Mouse (Mus musculus) midbrain, embryonic 14.5 days (tissue): ENCODE data around the gene Ptprk. TPM values are rescaled to one million over a fixed set of nuclear protein-coding genes. Genes with fewer than 3 reads are reported as not detected.

Experiments
- ATAC-seq: fragments of 200-750 bp; cut with Nextera tagmentation; 2 replicates; pipeline ENCODE4 v1.8.0; 2017; ENCODE audit warnings: moderate number of reproducible peaks, moderate library complexity; ENCODE audit not compliant: low FRiP score, low TSS enrichment
- DNase-seq: peaks from one replicate; pipeline ENCODE4 v3.0.0-alpha.2; 2015
- H3K27ac ChIP-seq: fragments of 300-500 bp; sonication (generic); replicated peaks from 2 replicates; pipeline ENCODE4 v1.5.1; 2014; ENCODE audit warnings: mild to moderate bottlenecking, low read depth, low read length, moderate library complexity
- H3K27me3 ChIP-seq: fragments of 300-500 bp; sonication (generic); 2 replicates; pipeline ENCODE4 v1.6.1; 2014; ENCODE audit warnings: low read length, control low read depth, mixed read lengths; ENCODE audit not compliant: control insufficient read depth, insufficient read depth
- H3K36me3 ChIP-seq: fragments of 300-500 bp; sonication (generic); 2 replicates; pipeline ENCODE4 v1.6.1; 2014; ENCODE audit warnings: low read length, control low read depth; ENCODE audit not compliant: control insufficient read depth, insufficient read depth
- H3K4me1 ChIP-seq: fragments of 300-500 bp; sonication (generic); 2 replicates; pipeline ENCODE4 v1.6.1; 2014; ENCODE audit warnings: mild to moderate bottlenecking, antibody characterized with exemption, low read length, control low read depth; ENCODE audit not compliant: control insufficient read depth, insufficient read depth
- H3K4me2 ChIP-seq: fragments of 300-500 bp; sonication (generic); 2 replicates; pipeline ENCODE4 v1.6.1; 2014; ENCODE audit warnings: mild to moderate bottlenecking, low read length, moderate library complexity
- H3K4me3 ChIP-seq: fragments of 300-500 bp; sonication (generic); replicated peaks from 2 replicates; pipeline ENCODE4 v1.5.1; 2014; ENCODE audit warnings: low read depth, low read length
- H3K9ac ChIP-seq: fragments of 300-500 bp; sonication (generic); replicated peaks from 2 replicates; pipeline ENCODE4 v1.6.1; 2014; ENCODE audit warnings: mild to moderate bottlenecking, low read length, moderate library complexity
- H3K9me3 ChIP-seq: fragments of 300-500 bp; sonication (generic); 2 replicates; pipeline ENCODE4 v1.6.1; 2016; ENCODE audit warnings: low read length, control low read depth, mixed read lengths; ENCODE audit not compliant: control insufficient read depth
- WGBS: fragments of 180-500 bp; shearing (Covaris S2); extraction: QIAGEN DNeasy Blood & Tissue Kit; methylation state at CpG from one replicate; pipeline ENCODE4 v1.1.7; 2014; 5-methylcytosine and 5-hydroxymethylcytosine counted together
- polyA plus RNA-seq: library from polyadenylated mRNA; unstranded; fragments of >200 nt; fragmentation: Nextera tagmentation; extraction: Ambion mirVana; gene quantifications from 2 replicates; pipeline ENCODE4 v1.2.1, GENCODE M21; 2014

The Ptprk gene
- polyA plus RNA-seq, 1 experiment from 2014 or later = 26.4 TPM

- no peak for ATAC-seq
- 39% methylated on average over 6 of the region's 6 CpGs for WGBS
- peak; percentile 16 for DNase-seq
- H3K4me3 ChIP-seq = no peak overlapping the region
- H3K9me3 ChIP-seq = no peaks in the 10 kb centered on the region
- no peaks in the 10 kb centered on the region for H3K36me3 ChIP-seq
- H3K9ac ChIP-seq = no peak overlapping the region
- H3K4me1 ChIP-seq = no peaks in the 10 kb centered on the region
- no peak overlapping the region for H3K27ac ChIP-seq
- no peak overlapping the region for H3K4me2 ChIP-seq
- H3K27me3 ChIP-seq = no peaks in the 10 kb centered on the region
These were observed 231.9 kb downstream of the Ptprk start for GRCm38 (mm10) chr10:28306451-28307086.

GRCm38 (mm10) chr10:28311369-28311768 is 236.7 kb downstream of the Ptprk start:
- H3K9me3 ChIP-seq = no peaks in the 10 kb centered on the region
- H3K4me2 ChIP-seq = no peak overlapping the region
- H3K9ac ChIP-seq = no peak overlapping the region
- 76% methylated on average over 1 of the region's 1 CpGs for WGBS
- DNase-seq (no peak), ATAC-seq (no peak)
- no peak overlapping the region for H3K27ac ChIP-seq
- H3K4me1 ChIP-seq = no peaks in the 10 kb centered on the region
- no peaks in the 10 kb centered on the region for H3K36me3 ChIP-seq
- H3K4me3 ChIP-seq = no peak overlapping the region
- no peaks in the 10 kb centered on the region for H3K27me3 ChIP-seq

- Histone ChIP-seq H3K4me1 (no peaks in the 10 kb centered on the region), H3K27ac (no peak overlapping the region), H3K27me3 (no peaks in the 10 kb centered on the region), H3K4me2 (no peak overlapping the region), H3K4me3 (no peak overlapping the region), H3K9me3 (no peaks in the 10 kb centered on the region), H3K9ac (no peak overlapping the region), H3K36me3 (no peaks in the 10 kb centered on the region)
- DNase-seq (no peak), ATAC-seq (no peak)
- 97% methylated on average over 2 of the region's 2 CpGs for WGBS
These were observed 248.4 kb downstream of the Ptprk start for GRCm38 (mm10) chr10:28322995-28323394.

- H3K27me3 ChIP-seq = no peaks in the 10 kb centered on the region
- 93% methylated on average over 5 of the region's 5 CpGs for WGBS
- DNase-seq = no peak
- no peak overlapping the region for H3K27ac ChIP-seq
- no peak for ATAC-seq
- H3K36me3 ChIP-seq = no peaks in the 10 kb centered on the region
- H3K4me3 ChIP-seq = no peak overlapping the region
- H3K9me3 ChIP-seq = no peaks in the 10 kb centered on the region
- no peak overlapping the region for H3K9ac ChIP-seq
- no peaks in the 10 kb centered on the region for H3K4me1 ChIP-seq
- H3K4me2 ChIP-seq = no peak overlapping the region
These were observed 260.6 kb downstream of the Ptprk start for GRCm38 (mm10) chr10:28335232-28335631.

- Histone ChIP-seq H3K4me3 (no peak overlapping the region), H3K27me3 (no peaks in the 10 kb centered on the region), H3K9me3 (no peaks in the 10 kb centered on the region), H3K36me3 (no peaks in the 10 kb centered on the region), H3K27ac (no peak overlapping the region), H3K4me1 (no peaks in the 10 kb centered on the region), H3K4me2 (no peak overlapping the region), H3K9ac (no peak overlapping the region)
- 60% methylated on average over 5 of the region's 5 CpGs for WGBS
- ATAC-seq (no peak), DNase-seq (peak; percentile 2)
These were observed 263.9 kb downstream of the Ptprk start for GRCm38 (mm10) chr10:28338536-28338935.

- no peaks in the 10 kb centered on the region for H3K36me3 ChIP-seq
- DNase-seq (peak; percentile 4), ATAC-seq (peak; percentile 11; the same call in 1 of the 2 replicates)
- H3K27me3 ChIP-seq = no peaks in the 10 kb centered on the region
- no peaks in the 10 kb centered on the region for H3K9me3 ChIP-seq
- H3K27ac ChIP-seq = no peak overlapping the region
- H3K4me2 ChIP-seq = no peak overlapping the region
- H3K4me1 ChIP-seq = no peaks in the 10 kb centered on the region
- H3K4me3 ChIP-seq = no peak overlapping the region
- WGBS = 90% methylated on average over 8 of the region's 8 CpGs
- no peak overlapping the region for H3K9ac ChIP-seq
These were observed 270.6 kb downstream of the Ptprk start for GRCm38 (mm10) chr10:28345196-28345681.

GRCm38 (mm10) chr10:28365291-28365690 is 290.7 kb downstream of the Ptprk start:
- DNase-seq = peak; percentile 36
- Histone ChIP-seq H3K4me3 (no peak overlapping the region), H3K36me3 (no peaks in the 10 kb centered on the region), H3K27me3 (no peaks in the 10 kb centered on the region), H3K9ac (no peak overlapping the region), H3K9me3 (no peaks in the 10 kb centered on the region), H3K27ac (no peak overlapping the region), H3K4me2 (no peak overlapping the region), H3K4me1 (0 out of 2 replicates have a peak, but pooled peaks cover 5% of the 10 kb centered on the region)
- no peak for ATAC-seq
- WGBS = 74% methylated on average over 6 of the region's 6 CpGs

- Histone ChIP-seq H3K4me3 (no peak overlapping the region), H3K4me2 (no peak overlapping the region), H3K9me3 (no peaks in the 10 kb centered on the region), H3K4me1 (0 out of 2 replicates have a peak, but pooled peaks cover 5% of the 10 kb centered on the region), H3K27me3 (no peaks in the 10 kb centered on the region), H3K9ac (no peak overlapping the region), H3K27ac (peak overlapping the region; percentile 34), H3K36me3 (no peaks in the 10 kb centered on the region)
- DNase-seq = no peak
- WGBS = 75% methylated on average over 5 of the region's 5 CpGs
- ATAC-seq = no peak; the same call in 1 of the 2 replicates
These were observed 291.6 kb downstream of the Ptprk start for GRCm38 (mm10) chr10:28366065-28366677.

- DNase-seq (no peak), ATAC-seq (no peak)
- no peak overlapping the region for H3K4me3 ChIP-seq
- no peak overlapping the region for H3K4me2 ChIP-seq
- H3K9ac ChIP-seq = no peak overlapping the region
- H3K27ac ChIP-seq = no peak overlapping the region
- H3K4me1 ChIP-seq = 0 out of 2 replicates have a peak, but pooled peaks cover 5% of the 10 kb centered on the region
- no peaks in the 10 kb centered on the region for H3K36me3 ChIP-seq
- 91% methylated on average over 2 of the region's 2 CpGs for WGBS
- no peaks in the 10 kb centered on the region for H3K9me3 ChIP-seq
- H3K27me3 ChIP-seq = no peaks in the 10 kb centered on the region
These were observed 295.2 kb downstream of the Ptprk start for GRCm38 (mm10) chr10:28369808-28370207.
